Mouse (Mus musculus) lung, postnatal 0 days (tissue): Measurements from ENCODE around the gene 4930470P17Rik. TPM values are rescaled to one million over a fixed set of nuclear protein-coding genes. Genes with fewer than 3 reads are reported as not detected.

ENCODE experiments used
- ATAC-seq: fragments of 200-750 bp; cut with Nextera tagmentation; 2 replicates; pipeline ENCODE4 v1.8.0; 2017; ENCODE audit warnings: moderate library complexity
- DNase-seq: peaks from one replicate; pipeline ENCODE4 v3.0.0-alpha.2; 2016; ENCODE audit warnings: low spot score
- H3K27ac ChIP-seq: fragments of 300-500 bp; sonication (generic); 2 replicates; pipeline ENCODE4 v1.5.1; 2014; ENCODE audit warnings: antibody characterized with exemption, mild to moderate bottlenecking, low read length, mixed read lengths
- H3K27me3 ChIP-seq: fragments of 300-500 bp; sonication (generic); replicated peaks from 2 replicates; pipeline ENCODE4 v1.6.1; 2014; ENCODE audit warnings: low read length, mixed read lengths; ENCODE audit not compliant: insufficient read depth
- H3K36me3 ChIP-seq: fragments of 300-500 bp; sonication (generic); 2 replicates; pipeline ENCODE4 v1.6.1; 2014; ENCODE audit warnings: low read length, mixed read lengths; ENCODE audit not compliant: insufficient read depth
- H3K4me1 ChIP-seq: fragments of 300-500 bp; sonication (generic); 2 replicates; pipeline ENCODE4 v1.6.1; 2014; ENCODE audit warnings: antibody characterized with exemption, low read depth, low read length, mixed read lengths; ENCODE audit not compliant: insufficient read depth
- H3K4me2 ChIP-seq: fragments of 300-500 bp; sonication (generic); replicated peaks from 2 replicates; pipeline ENCODE4 v1.6.1; 2014; ENCODE audit warnings: low read depth, mild to moderate bottlenecking, low read length, moderate library complexity, mixed read lengths
- H3K4me3 ChIP-seq: fragments of 300-500 bp; sonication (generic); 2 replicates; pipeline ENCODE4 v1.5.1; 2014; ENCODE audit warnings: low read depth, low read length
- H3K9ac ChIP-seq: fragments of 300-500 bp; sonication (generic); replicated peaks from 2 replicates; pipeline ENCODE4 v1.6.1; 2014; ENCODE audit warnings: low read depth, mild to moderate bottlenecking
- H3K9me3 ChIP-seq: fragments of 300-500 bp; sonication (generic); 2 replicates; pipeline ENCODE4 v1.6.1; 2016; ENCODE audit warnings: low read length, mixed read lengths
- CTCF ChIP-seq: IDR thresholded peaks from 2 replicates; pipeline ENCODE4 v1.5.1; 2016; ENCODE audit warnings: antibody characterized with exemption, mild to moderate bottlenecking
- EP300 ChIP-seq: IDR thresholded peaks from 2 replicates; pipeline ENCODE4 v1.6.1; 2016; ENCODE audit warnings: antibody characterized with exemption, mild to moderate bottlenecking, control low read depth
- WGBS: fragments of 180-500 bp; shearing (Covaris S2); extraction: QIAGEN DNeasy Blood & Tissue Kit; methylation state at CpG from one replicate; pipeline ENCODE4 v1.1.7; 2014; 5-methylcytosine and 5-hydroxymethylcytosine counted together
- polyA plus RNA-seq: library from polyadenylated mRNA; unstranded; fragments of >200 nt; fragmentation: Nextera tagmentation; extraction: Ambion mirVana; gene quantifications from 2 replicates; pipeline ENCODE4 v1.2.1, GENCODE M21; 2015

Gene 4930470P17Rik
- polyA plus RNA-seq, 1 experiment from 2014 or later = not detected

DNA sequence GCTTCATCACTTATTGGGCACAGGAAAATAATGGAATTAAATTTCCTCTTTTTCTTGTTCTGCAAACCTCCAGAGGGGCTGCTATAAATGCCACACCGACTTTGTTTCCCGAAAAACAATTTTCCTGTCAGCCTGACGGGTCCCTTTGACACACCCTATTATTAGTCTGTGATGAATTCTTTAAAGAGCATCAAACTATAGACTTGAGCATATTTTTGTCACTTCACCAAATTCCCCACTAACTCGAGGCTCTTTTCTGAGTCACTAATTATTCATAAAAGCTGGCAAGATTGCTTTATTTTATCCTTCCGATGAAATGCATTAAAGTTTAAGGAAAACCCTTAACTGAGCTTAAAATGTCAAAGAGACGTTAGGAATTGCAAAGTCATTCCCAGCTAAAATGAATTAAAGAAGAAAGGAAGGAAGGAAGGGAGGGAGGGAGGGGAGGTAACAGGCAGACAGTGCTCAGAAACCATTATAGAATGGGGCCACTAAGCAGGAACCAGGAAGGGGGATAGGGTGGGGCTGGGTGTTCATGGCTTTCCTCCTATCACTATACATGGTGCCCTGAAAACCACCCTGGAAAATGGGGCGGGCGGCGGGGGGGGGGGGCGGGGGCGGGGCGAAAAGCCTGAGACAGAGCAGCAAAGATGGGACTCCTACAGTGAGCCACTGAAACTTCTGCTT lies 67.6 kb downstream of the 4930470P17Rik start:
- Histone ChIP-seq H3K4me3 (no peak overlapping the region), H3K27ac (no peak overlapping the region), H3K9ac (no peak overlapping the region), H3K4me2 (no peak overlapping the region), H3K27me3 (no peaks in the 10 kb centered on the region), H3K36me3 (no peaks in the 10 kb centered on the region), H3K9me3 (no peaks in the 10 kb centered on the region), H3K4me1 (no peaks in the 10 kb centered on the region)
- 46% methylated on average over 11 of the region's 12 CpGs for WGBS
- DNase-seq (no peak), ATAC-seq (no peak)
- no peak for TF ChIP-seq EP300
- TF ChIP-seq CTCF = no peak

DNA sequence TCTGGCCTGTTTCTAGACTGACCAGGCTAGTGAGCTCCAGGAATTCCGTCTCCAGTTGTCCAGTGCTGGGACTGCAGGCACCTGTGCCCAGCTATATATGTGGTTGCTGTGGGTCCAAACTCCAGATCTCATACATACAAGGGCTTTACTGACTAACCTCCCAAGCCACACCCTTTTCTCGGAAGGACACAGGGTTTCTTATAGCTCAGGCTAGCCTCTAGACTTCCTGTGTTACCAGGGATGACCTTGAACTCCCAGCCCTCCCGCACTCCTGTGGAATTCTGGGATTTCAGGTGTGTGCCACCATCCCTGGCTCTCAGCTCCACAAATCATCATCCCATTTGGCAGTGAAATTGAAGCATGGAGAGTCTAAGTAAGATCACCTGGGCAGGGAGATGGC lies 71.6 kb downstream of the 4930470P17Rik start:
- ATAC-seq = no peak
- WGBS = 84% methylated on average over 3 of the region's 3 CpGs
- DNase-seq = no peak
- Histone ChIP-seq H3K27ac (no peak overlapping the region), H3K27me3 (no peaks in the 10 kb centered on the region), H3K4me1 (no peaks in the 10 kb centered on the region), H3K4me2 (no peak overlapping the region), H3K4me3 (no peak overlapping the region), H3K9ac (no peak overlapping the region), H3K9me3 (no peaks in the 10 kb centered on the region), H3K36me3 (no peaks in the 10 kb centered on the region)
- TF ChIP-seq CTCF (no peak), EP300 (no peak)

DNA sequence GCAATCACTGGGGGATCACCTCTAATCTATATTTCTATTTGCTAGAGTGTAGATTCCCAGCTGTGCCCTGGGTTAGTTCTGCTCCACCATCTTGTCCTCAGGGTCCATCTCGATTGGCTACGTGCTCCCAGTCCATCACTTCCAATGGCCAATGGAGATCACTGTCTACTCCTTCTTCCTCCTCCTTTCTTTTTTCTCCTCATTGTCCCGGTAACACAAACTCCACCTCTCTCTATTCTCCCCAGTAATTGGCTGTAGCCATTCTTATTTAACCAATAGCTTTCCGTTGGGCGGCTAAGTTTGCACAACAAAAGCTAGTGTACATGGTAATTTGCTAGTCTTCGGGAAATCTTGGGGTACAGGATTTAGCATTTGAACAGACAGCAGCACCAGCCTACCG lies 72.1 kb downstream of the 4930470P17Rik start:
- no peaks in the 10 kb centered on the region for H3K36me3 ChIP-seq
- no peak overlapping the region for H3K4me3 ChIP-seq
- no peak overlapping the region for H3K27ac ChIP-seq
- H3K9me3 ChIP-seq = no peaks in the 10 kb centered on the region
- DNase-seq = no peak
- no peak overlapping the region for H3K9ac ChIP-seq
- WGBS = 90% methylated on average over 7 of the region's 7 CpGs
- H3K4me2 ChIP-seq = no peak overlapping the region
- ATAC-seq = no peak
- no peaks in the 10 kb centered on the region for H3K27me3 ChIP-seq
- TF ChIP-seq EP300 = no peak
- no peak for TF ChIP-seq CTCF
- no peaks in the 10 kb centered on the region for H3K4me1 ChIP-seq

Other genes with a start within 250 kb of the 4930470P17Rik start
- gene Bcas1, start 174.2 kb downstream of the 4930470P17Rik start, polyA plus RNA-seq = 3.0 and 3.1 TPM in 2 replicates
- gene Pfdn4, start 105.6 kb downstream of the 4930470P17Rik start, polyA plus RNA-seq = 50.4 and 60.0 TPM in 2 replicates
- gene Cyp24a1, start 104.9 kb downstream of the 4930470P17Rik start, polyA plus RNA-seq = not detected in 2 replicates
- 0.55 TPM in 2 replicates for gene Dok5, start 129.8 kb upstream of the 4930470P17Rik start, polyA plus RNA-seq